Mouse (Mus musculus) mammary gland, adult 2 months (tissue): ENCODE results near the gene Sh3rf3. TPM values are rescaled to one million over a fixed set of nuclear protein-coding genes. Genes with fewer than 3 reads are reported as not detected.

Experiments used
- polyA plus RNA-seq: library from polyadenylated mRNA; depleted of rRNA; stranded (reverse); fragments of >200 nt; gene quantifications from 2 replicates; pipeline ENCODE4 v1.2.3, GENCODE M21; 2012; ENCODE audit warnings: low replicate concordance; rRNA removed

Gene Sh3rf3
- polyA plus RNA-seq = 1.6 and 2.5 TPM in 2 replicates

DNA sequence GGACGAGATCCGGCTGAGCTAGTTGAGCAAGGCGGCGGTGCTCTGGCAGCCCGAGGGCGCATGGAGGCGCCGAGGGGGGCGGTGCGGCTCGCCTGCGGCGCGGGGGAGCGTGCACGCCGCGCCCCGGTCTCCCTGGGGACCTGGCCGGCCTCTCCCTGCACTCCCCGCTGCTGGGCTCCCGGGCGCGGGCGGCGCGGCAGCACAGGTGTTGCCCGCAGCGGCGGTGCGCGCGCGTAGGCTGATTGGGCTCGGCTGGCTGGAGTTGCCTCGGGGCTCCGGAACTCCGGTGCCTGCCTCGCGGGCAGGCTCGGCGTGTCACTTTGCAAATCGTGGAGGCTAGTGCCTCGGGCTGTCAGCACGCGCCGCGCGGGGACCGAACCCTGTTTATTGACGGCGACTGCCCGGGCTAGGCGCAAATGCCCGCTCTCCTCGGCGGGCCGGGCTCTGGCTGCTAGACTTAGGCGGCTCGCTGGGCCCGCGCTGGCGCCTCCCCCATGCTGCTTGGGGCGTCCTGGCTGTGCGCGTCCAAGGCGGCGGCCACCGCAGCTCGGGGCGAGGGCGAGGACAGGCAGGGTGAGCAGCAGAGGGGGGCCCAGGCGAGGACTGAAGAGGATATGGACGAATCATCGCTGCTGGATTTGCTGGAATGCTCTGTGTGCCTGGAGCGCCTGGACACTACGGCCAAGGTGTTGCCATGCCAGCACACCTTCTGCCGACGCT, at the start of gene Sh3rf3:
Gene Sh3rf3, plus strand, starts transcription at position 279 of the 720 bp plus-strand sequence.

Other genes with a start within 250 kb of the Sh3rf3 start
- gene Edar, start 137.7 kb upstream of the Sh3rf3 start, polyA plus RNA-seq = 0.27 and 0.53 TPM in 2 replicates
- gene Gm17542, start 95.1 kb upstream of the Sh3rf3 start, polyA plus RNA-seq = not detected in 2 replicates